Comparison of ENCODE assay signal across 17 mouse cellular contexts in genomic region chr6:140464818-140465217, GRCm38 (mm10).
"Had no signal": no experiment of that assay in that cellular context is flagged by ENCODE, and none has a peak within 500 bp of the region (broad histone marks: within the 10 kb centered on the region; RNA-seq: fewer than 3 reads in every experiment).

No protein-coding gene starts in this region.

- ATAC-seq: midbrain, embryonic 16.5 days had no signal

- H3K27me3 ChIP-seq: midbrain, embryonic 12.5 days; neural tube, embryonic 13.5 days; neural tube, embryonic 15.5 days had no signal

- H3K4me2 ChIP-seq: lung, embryonic 14.5 days; midbrain, embryonic 12.5 days; neural tube, embryonic 13.5 days; neural tube, embryonic 15.5 days had no signal

- DNase-seq: lung, adult 18-20 months; lung, embryonic 14.5 days; lung, postnatal 10 days; lung, postnatal 4 days; midbrain, embryonic 14.5 days; retina, postnatal 1 day; right cerebral cortex, postnatal 14 days; right cerebral cortex, postnatal 4 days; spleen, adult 18-20 months; thymus, adult 18-20 months; thymus, postnatal 36 days had no signal

- H3K9ac ChIP-seq: lung, embryonic 14.5 days; midbrain, embryonic 12.5 days; neural tube, embryonic 13.5 days; neural tube, embryonic 15.5 days had no signal

- H3K27ac ChIP-seq: midbrain, embryonic 10.5 days; midbrain, embryonic 12.5 days; neural tube, embryonic 13.5 days; neural tube, embryonic 15.5 days had no signal

- H3K9me3 ChIP-seq: midbrain, embryonic 10.5 days; midbrain, embryonic 12.5 days; neural tube, embryonic 13.5 days; neural tube, embryonic 15.5 days had no signal

- H3K4me1 ChIP-seq: midbrain, embryonic 12.5 days; neural tube, embryonic 15.5 days had no signal

- H3K4me3 ChIP-seq: midbrain, embryonic 10.5 days; midbrain, embryonic 12.5 days; myocyte; neural tube, embryonic 13.5 days; neural tube, embryonic 15.5 days had no signal

- H3K36me3 ChIP-seq: midbrain, embryonic 12.5 days; neural tube, embryonic 13.5 days; neural tube, embryonic 15.5 days had no signal
